Mouse (Mus musculus) lung, embryonic 14.5 days (tissue): ENCODE data around the gene Klhl21. TPM values are rescaled to one million over a fixed set of nuclear protein-coding genes. Genes with fewer than 3 reads are reported as not detected.

ENCODE experiments used
- ATAC-seq: fragments of 200-750 bp; cut with Nextera tagmentation; 2 replicates; pipeline ENCODE4 v1.8.0; 2017; ENCODE audit warnings: mild to moderate bottlenecking, moderate TSS enrichment, moderate library complexity; ENCODE audit not compliant: insufficient read depth
- DNase-seq: peaks from one replicate; pipeline ENCODE4 v3.0.0-alpha.2; 2015
- H3K27ac ChIP-seq: fragments of 300-500 bp; sonication (generic); 2 replicates; pipeline ENCODE4 v1.5.1; 2014; ENCODE audit warnings: low read depth, mild to moderate bottlenecking, moderate library complexity
- H3K27me3 ChIP-seq: fragments of 300-500 bp; sonication (generic); 2 replicates; pipeline ENCODE4 v1.6.1; 2014; ENCODE audit warnings: low read length, control low read depth; ENCODE audit not compliant: insufficient read depth
- H3K36me3 ChIP-seq: fragments of 300-500 bp; sonication (generic); 2 replicates; pipeline ENCODE4 v1.6.1; 2014; ENCODE audit warnings: control low read depth; ENCODE audit not compliant: insufficient read depth
- H3K4me1 ChIP-seq: fragments of 300-500 bp; sonication (generic); 2 replicates; pipeline ENCODE4 v1.6.1; 2014; ENCODE audit warnings: antibody characterized with exemption, control low read depth; ENCODE audit not compliant: insufficient read depth
- H3K4me2 ChIP-seq: fragments of 300-500 bp; sonication (generic); 2 replicates; pipeline ENCODE4 v1.6.1; 2014; ENCODE audit warnings: mild to moderate bottlenecking
- H3K4me3 ChIP-seq: fragments of 300-500 bp; sonication (generic); 2 replicates; pipeline ENCODE4 v1.5.1; 2014; ENCODE audit warnings: low read depth, low read length
- H3K9ac ChIP-seq: fragments of 300-500 bp; sonication (generic); 2 replicates; pipeline ENCODE4 v1.6.1; 2014
- H3K9me3 ChIP-seq: fragments of 300-500 bp; sonication (generic); 2 replicates; pipeline ENCODE4 v1.6.1; 2016; ENCODE audit warnings: low read depth, low read length, control low read depth
- CTCF ChIP-seq: IDR thresholded peaks from 2 replicates; pipeline ENCODE4 v1.5.1; 2016; ENCODE audit warnings: antibody characterized with exemption, low read depth
- WGBS: fragments of 180-500 bp; shearing (Covaris S2); extraction: QIAGEN DNeasy Blood & Tissue Kit; methylation state at CpG from one replicate; pipeline ENCODE4 v1.1.7; 2014; 5-methylcytosine and 5-hydroxymethylcytosine counted together
- polyA plus RNA-seq: library from polyadenylated mRNA; unstranded; fragments of >200 nt; fragmentation: Nextera tagmentation; extraction: Ambion mirVana; gene quantifications from 2 replicates; pipeline ENCODE4 v1.2.1, GENCODE M21; 2014

Gene Klhl21
- polyA plus RNA-seq, 1 experiment from 2014 or later = 10.6 TPM

GRCm38 (mm10) chr4:152021568-152022097 is 13.0 kb downstream of the Klhl21 start:
- no peak overlapping the region for H3K4me3 ChIP-seq
- peaks cover 80% of the 10 kb centered on the region for H3K36me3 ChIP-seq
- H3K9ac ChIP-seq = no peak overlapping the region
- 71% methylated on average over 12 of the region's 12 CpGs for WGBS
- ATAC-seq = no peak
- TF ChIP-seq CTCF = no peak; the same call in 1 of the 2 replicates
- no peaks in the 10 kb centered on the region for H3K27me3 ChIP-seq
- H3K4me1 ChIP-seq = peaks cover 10% of the 10 kb centered on the region; the same call in 1 of the 2 replicates
- no peaks in the 10 kb centered on the region for H3K9me3 ChIP-seq
- no peak for DNase-seq
- no peak overlapping the region for H3K4me2 ChIP-seq
- H3K27ac ChIP-seq = peak overlapping the region; percentile 33

DNA sequence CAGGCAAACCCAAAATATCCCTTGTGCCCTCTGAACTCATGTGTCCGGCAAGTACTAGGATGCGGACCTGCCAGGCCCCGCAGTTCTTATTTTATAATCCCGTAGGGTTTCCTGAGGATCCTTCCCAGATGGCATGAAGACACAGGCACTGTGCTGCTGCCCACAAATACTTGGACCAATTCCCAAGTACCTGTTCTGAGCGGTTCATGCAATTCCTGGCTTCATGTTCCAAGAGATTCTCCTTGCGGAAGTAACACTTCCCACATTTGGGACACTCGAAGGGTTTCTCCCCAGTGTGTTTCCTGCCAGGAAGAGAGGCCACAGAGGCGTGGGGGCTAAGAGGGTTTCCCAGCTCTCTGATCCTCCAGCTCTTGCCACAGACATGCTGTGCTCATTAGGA is 13.9 kb downstream of the Klhl21 start:
- WGBS = 79% methylated on average over 8 of the region's 8 CpGs
- ATAC-seq = no peak

DNA sequence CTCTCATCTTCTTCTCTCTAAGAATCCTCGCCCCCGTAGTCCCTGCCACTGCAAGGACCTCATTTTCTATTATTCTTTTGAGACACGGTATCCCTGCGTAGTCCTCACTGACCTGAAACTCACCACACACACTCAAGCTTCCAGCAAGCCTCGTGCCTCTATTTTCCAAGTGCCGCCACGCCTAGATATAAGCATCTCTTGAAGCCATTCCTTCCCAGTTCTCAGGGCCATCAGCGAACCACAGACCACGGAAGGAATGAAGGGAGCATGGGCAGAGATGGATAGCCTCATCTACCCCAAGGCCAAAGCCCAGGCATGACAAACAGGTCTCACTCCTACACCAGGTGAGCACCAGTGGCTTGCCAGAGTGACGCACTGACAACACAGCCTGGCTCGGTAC is 15.9 kb downstream of the Klhl21 start:
- ATAC-seq (no peak), DNase-seq (no peak)
- Histone ChIP-seq H3K9me3 (no peaks in the 10 kb centered on the region), H3K36me3 (peaks cover 53% of the 10 kb centered on the region), H3K27me3 (no peaks in the 10 kb centered on the region), H3K4me2 (no peak overlapping the region), H3K27ac (no peak overlapping the region), H3K4me1 (peaks cover 14% of the 10 kb centered on the region), H3K4me3 (no peak overlapping the region), H3K9ac (no peak overlapping the region; the same call in 1 of the 2 replicates)
- no peak for TF ChIP-seq CTCF
- WGBS = 84% methylated on average over 11 of the region's 11 CpGs

More for the DNA sequence above, 13.9 kb downstream of the Klhl21 start:
- H3K27me3 ChIP-seq = no peaks in the 10 kb centered on the region
- no peaks in the 10 kb centered on the region for H3K9me3 ChIP-seq
- no peak for TF ChIP-seq CTCF
- H3K4me2 ChIP-seq = no peak overlapping the region
- no peak overlapping the region for H3K9ac ChIP-seq
- no peak overlapping the region for H3K4me3 ChIP-seq
- no peak overlapping the region for H3K27ac ChIP-seq
- H3K36me3 ChIP-seq = peaks cover 73% of the 10 kb centered on the region
- peaks cover 10% of the 10 kb centered on the region; the same call in 1 of the 2 replicates for H3K4me1 ChIP-seq
- DNase-seq = no peak

- Histone ChIP-seq H3K9ac (peak overlapping the region; percentile 68), H3K4me1 (peaks cover 14% of the 10 kb centered on the region), H3K27ac (peak overlapping the region; percentile 54; the same call in 1 of the 2 replicates), H3K4me2 (peak overlapping the region; percentile 98), H3K27me3 (no peaks in the 10 kb centered on the region), H3K4me3 (peak overlapping the region; percentile 73), H3K36me3 (peaks cover 29% of the 10 kb centered on the region), H3K9me3 (no peaks in the 10 kb centered on the region)
- DNase-seq (peak; percentile 34), ATAC-seq (peak; percentile 58)
- 1% methylated on average over 39 of the region's 41 CpGs for WGBS
- peak; percentile 12; the same call in 1 of the 2 replicates for TF ChIP-seq CTCF
Observed at GRCm38 (mm10) chr4:152026751-152027508, 18.3 kb downstream of the Klhl21 start.

DNA sequence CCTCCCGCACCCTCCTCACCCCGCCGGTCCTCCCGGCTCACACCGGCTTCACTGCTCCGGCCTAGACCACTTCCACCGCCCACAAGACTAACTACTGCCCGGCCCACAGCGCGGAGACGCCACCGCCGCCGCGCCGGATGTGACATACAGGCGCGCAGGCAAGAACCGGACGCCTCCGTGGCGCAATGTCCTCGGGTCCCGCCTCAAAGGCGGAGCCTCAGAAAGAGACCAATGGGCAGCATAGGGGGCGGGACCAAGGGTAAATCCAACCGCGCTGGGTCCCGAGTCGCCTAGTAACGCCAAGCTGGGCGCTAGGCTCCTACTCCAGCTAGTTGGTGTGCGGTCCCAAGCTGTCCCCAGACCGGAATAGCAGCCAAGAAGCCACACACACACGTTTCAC is 18.9 kb downstream of the Klhl21 start, which contains the start of gene Zbtb48:
TSS of gene Zbtb48 (minus strand) at position 148 of the 400 bp plus-strand sequence.
- H3K36me3 ChIP-seq = peaks cover 23% of the 10 kb centered on the region
- peak within 1 kb of the TSS; percentile 68 for H3K9ac ChIP-seq
- peak within 1 kb of the TSS; percentile 73 for H3K4me3 ChIP-seq
- H3K4me1 ChIP-seq = peaks cover 14% of the 10 kb centered on the region
- peak; percentile 99 for DNase-seq
- H3K4me2 ChIP-seq = peak within 1 kb of the TSS; percentile 98
- ATAC-seq = peak; percentile 98
- under 1% methylated on average over 35 of the region's 35 CpGs for WGBS
- H3K27ac ChIP-seq = peak within 1 kb of the TSS; percentile 54; the same call in 1 of the 2 replicates
- no peak for TF ChIP-seq CTCF
- H3K27me3 ChIP-seq = no peaks in the 10 kb centered on the region
- no peaks in the 10 kb centered on the region for H3K9me3 ChIP-seq

- Histone ChIP-seq H3K4me2 (peak overlapping the region; percentile 98), H3K9ac (peak overlapping the region; percentile 68), H3K4me1 (peaks cover 14% of the 10 kb centered on the region), H3K4me3 (peak overlapping the region; percentile 73), H3K9me3 (no peaks in the 10 kb centered on the region), H3K27ac (no peak overlapping the region), H3K36me3 (peaks cover 14% of the 10 kb centered on the region), H3K27me3 (no peaks in the 10 kb centered on the region)
- no peak for TF ChIP-seq CTCF
- WGBS = 53% methylated on average over 15 of the region's 15 CpGs
- no peak for DNase-seq
- ATAC-seq = no peak
Observed at GRCm38 (mm10) chr4:152028456-152028855, 19.9 kb downstream of the Klhl21 start.

DNA sequence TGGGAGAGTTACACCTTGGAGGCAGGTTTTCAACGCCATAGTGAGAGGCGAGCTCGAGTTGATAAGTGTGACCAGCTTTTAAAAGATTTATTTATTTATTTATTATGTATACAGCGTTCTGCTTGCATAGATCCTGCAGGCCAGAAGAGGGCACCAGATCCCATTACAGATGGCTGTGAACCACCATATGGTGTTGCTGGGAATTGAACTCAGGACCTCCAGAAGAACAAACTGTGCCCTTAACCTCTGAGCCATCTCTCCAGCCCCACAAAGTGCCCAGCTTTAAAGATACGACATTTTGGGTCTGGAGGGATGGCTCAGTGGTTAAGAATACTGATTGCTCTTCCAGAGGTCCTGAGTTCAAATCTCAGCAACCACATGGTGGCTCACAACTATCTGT is 20.5 kb downstream of the Klhl21 start:
- Histone ChIP-seq H3K27me3 (no peaks in the 10 kb centered on the region), H3K9me3 (no peaks in the 10 kb centered on the region), H3K9ac (no peak overlapping the region), H3K36me3 (peaks cover 8% of the 10 kb centered on the region; the same call in 1 of the 2 replicates), H3K4me2 (no peak overlapping the region), H3K4me1 (peaks cover 14% of the 10 kb centered on the region), H3K27ac (no peak overlapping the region), H3K4me3 (no peak overlapping the region)
- DNase-seq (no peak), ATAC-seq (no peak)
- 40% methylated on average over 5 of the region's 5 CpGs for WGBS
- TF ChIP-seq CTCF = peak; percentile 57
